Mouse (Mus musculus): ENCODE measurements around the gene H2al1g.

- no peak for TF ChIP-seq TBP (conservative IDR thresholded peaks at IDR 0.05; ENCODE audit: low read depth, low read length)
- no peak for TF ChIP-seq SIN3A (IDR thresholded peaks at IDR 0.05; ENCODE audit: low read length)
- no peak for TF ChIP-seq POLR2AphosphoS2 (IDR thresholded peaks at IDR 0.05; ENCODE audit: low read depth, low read length)
- TF ChIP-seq CTCF (conservative IDR thresholded peaks at IDR 0.05 in 1 of 2, IDR thresholded peaks at IDR 0.05 in 1 of 2; ENCODE audit: low read depth in 2 of 2, low read length in 2 of 2), result no peak
- no peak for TF ChIP-seq USF2 (conservative IDR thresholded peaks at IDR 0.05; ENCODE audit: low read depth, low read length)
- no peak for TF ChIP-seq BHLHE40 (IDR thresholded peaks at IDR 0.05; ENCODE audit: low read depth, low read length)
- TF ChIP-seq NRF1 (IDR thresholded peaks at IDR 0.05; ENCODE audit: low read depth, low read length), result no peak
- no peak for TF ChIP-seq CHD1 (IDR thresholded peaks at IDR 0.05; ENCODE audit: low read depth, low read length)
Measured at GRCm38 (mm10) chrX:11269074-11269473, 49.0 kb upstream of the H2al1g start.

Measured in CH12.LX (cell line).